Mouse (Mus musculus): ENCODE results near the gene Pbx4.

The Pbx4 gene

DNA sequence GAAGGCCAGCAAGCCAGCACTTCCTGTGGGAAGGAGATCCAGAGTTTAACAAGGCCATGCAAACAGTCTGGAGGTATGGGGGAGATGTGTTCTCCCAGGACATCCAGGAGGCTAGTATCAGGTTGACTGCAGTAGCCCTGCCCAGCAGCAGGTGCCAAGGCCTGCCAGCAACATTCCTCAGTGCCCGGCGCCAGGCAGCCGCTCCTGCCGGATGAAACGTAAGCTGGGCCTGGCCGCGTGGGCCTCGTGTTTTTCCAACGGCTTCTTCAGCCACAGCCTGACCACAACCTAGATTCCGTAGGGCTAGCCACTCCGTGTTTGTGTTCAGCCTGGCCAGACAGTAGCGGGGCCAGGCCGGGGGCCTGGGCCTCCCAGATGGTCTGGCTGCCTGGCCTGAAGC lies 42.4 kb downstream of the Pbx4 start:
- DNase-seq, result no peak

GRCm38 (mm10) chr8:69876097-69876496 lies 43.8 kb downstream of the Pbx4 start:
- DNase-seq, result no peak

DNA sequence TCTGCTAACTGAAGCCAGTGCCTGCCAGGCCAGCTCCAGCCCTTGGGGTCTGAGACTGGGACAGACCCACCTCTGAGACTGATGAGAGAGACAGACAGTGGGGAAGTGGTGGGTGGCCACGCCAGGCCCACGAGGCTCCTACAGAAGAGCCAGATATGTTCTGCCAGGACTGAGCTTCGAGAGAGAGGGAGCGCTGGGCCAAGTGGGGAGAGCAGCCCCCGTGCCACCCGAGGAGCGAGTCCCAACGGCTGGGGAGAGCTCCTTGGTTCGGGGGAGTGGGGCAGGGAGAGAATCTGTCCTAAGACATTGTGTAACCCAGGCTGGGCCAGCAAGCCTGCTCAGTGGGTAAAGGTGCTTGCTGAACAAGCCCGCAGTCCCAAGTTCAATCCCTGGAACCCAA lies 44.7 kb downstream of the Pbx4 start:
- DNase-seq, result no peak

GRCm38 (mm10) chr8:69877396-69877795 lies 45.1 kb downstream of the Pbx4 start:
- DNase-seq, result no peak

GRCm38 (mm10) chr8:69877992-69878391 lies 45.7 kb downstream of the Pbx4 start:
- no peak for DNase-seq

DNA sequence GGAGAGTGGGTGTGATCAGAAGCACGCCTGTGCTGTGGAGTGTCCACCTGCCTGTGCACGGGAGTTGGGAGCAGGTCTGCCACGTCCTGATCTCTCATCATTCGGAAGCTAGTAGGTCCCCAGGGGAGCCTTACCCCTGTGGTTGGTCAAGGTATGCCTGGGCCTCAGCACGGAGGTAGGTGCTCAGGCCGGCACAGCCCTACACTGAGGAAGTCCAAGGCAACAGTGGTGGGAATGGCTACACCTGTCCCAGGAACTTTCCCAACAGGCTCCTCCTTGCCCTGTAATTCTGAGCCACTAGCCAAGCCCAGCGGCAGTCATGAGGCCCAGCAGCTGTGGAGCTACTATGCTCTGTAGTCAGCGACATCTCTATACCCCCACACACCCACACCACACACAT lies 47.4 kb downstream of the Pbx4 start:
- no peak for DNase-seq

DNA sequence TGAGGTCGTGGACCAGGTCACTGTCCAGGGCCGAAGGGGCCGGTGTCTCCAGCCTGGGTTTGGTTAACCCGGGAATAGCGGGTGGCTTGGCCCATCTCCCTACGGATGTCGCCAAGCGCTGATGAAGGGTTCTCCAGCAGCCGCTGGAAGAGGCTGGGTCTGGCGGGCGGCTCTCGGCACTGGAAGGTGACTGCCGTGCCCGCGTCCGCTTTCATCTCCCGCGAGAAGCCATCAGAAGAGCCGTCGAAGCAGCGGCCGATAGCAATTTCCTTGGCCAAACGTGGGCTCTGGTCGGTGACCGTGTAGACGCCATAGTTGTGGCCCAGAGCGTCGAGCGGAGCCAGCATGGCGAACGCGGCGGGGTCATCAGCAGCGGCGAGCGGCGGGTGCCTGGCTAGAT lies 48.5 kb downstream of the Pbx4 start:
- no peak for DNase-seq

DNA sequence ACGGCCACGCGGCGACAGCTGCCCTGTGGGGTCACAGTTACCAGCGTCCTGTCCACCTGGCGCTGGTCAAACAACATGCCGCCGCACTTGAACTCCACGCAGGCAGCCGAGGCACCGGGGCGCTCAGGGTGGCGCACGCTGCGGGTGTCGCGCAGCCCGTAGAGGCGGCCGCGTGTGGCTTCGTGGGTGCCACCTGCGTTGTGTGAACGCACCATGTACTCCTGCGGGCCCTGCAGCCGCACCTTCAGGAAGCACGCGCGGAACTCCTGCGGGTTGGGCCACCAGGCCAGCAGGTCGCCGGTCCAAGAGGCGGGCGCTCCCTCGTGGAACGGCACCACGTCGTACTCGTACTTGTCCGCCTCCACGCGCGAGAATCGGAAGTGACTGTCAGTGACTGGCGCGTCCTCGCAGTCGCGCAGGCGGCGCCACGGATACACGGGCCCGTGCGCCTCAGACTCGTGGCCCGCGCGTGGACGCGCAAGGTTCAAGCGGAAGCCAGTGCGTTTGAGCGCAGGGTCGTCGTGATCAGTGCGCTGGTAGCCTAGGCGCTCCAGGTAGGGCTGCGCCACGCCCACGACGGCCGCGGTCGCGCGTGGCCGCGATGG lies 49.1 kb downstream of the Pbx4 start:
- no peak for DNase-seq

DNA sequence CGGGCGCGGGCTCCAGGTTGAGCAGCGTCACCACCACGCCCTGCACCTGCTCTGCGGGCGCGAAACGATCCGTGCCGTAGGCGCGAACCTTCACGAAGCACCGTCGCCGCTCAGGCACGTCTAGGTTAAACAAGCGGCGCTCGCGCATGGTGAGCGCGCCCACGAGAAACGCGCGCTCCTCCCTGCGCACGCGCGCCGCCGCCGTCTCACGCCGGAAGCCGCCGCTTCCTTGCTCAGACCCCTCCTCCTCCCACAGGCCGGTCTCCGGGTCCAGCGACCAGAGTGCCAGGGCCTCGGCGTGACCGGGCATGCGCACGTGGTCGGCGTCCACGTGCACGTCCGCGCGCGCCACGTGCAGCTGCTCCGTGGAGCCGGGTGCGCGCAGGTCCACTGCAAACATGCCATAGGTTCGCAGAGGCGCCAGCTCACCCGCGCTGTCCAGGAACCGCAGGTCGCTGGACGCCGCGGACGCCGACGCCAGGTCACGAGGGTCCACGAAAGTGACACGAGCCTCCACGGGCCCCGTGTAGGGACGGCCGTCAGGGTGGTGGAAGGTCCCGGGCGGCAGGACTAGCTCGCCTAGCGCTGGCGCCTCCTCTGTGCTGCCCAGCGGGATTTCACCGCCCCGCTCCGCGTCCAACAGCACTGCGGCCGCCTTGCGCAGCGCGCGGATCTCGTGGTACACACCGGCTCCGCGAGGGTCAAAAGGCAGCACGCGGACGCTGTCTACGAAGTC lies 49.9 kb downstream of the Pbx4 start:
- DNase-seq, result no peak

- DNase-seq, result no peak
Measured at GRCm38 (mm10) chr8:69882833-69883600, 50.7 kb downstream of the Pbx4 start.

DNA sequence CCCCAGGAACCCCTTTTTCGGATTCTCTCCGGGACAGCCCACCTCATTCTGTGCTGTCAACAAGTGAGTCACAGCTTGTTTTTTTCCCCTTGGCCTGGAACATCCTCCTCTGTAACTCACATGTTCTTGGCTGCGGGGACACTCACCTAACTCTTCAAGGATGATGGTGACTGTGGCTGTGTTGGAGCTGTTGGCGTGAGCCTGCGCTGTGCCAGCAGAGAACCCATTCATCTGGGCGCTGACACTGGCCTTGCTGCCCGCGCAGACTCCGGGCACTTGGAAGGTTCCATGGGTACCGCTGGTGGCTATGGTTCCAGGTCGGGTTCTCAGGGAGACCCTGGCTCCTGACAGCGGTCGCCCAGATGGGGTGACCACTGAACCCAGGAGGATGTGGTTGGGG lies 51.9 kb downstream of the Pbx4 start:
- no peak for DNase-seq

DNA sequence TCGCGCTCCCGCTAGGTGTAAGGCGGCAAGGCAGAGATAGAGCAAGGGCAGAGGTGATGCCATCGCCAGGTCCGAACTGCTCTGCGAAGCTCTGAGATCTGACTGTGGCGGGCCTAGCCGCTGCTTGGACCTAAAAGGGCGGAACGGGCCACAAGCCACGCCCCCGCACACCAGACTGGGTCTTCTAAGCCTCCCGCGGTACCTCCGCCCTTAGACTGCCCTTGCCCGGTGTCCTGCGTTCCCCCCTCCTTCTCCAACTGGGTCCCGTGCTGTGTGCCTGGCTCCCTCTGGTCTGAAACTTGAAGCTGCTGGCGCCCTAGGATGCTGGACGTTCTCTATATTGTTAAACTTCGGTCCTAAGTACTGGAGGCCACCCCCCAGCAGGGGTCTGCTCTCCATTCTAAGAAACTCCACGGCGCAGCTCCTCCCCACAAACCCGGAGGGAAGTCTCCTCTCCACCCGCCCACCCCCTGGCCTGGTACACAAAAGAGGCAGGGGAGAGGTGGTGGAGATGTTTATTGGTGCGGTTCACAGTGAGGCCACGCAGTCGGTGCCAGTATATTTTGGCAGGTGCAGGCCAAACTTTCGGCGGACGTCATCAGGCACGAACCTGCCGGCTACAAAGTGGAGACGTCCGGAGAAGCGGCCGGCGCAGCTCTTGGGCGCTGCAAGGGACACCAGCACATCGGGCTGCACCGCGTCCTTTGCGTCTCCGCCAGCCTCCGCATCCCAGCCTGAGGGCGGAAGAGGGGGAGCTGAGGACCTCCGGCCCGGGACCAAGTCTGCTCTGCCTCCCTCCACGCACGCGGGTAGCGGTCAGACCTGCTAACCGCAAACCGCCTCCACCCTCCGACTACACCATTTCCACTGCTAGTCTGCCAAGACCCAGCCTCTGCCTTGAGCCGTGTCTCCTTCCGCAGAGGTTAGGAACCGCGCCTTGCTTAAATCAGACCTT lies 55.3 kb downstream of the Pbx4 start, which contains the start of gene Cilp2:
Cilp2 (minus strand) TSS at position 399 of the 955 bp plus-strand sequence.
- peak; percentile 38 to 54 for DNase-seq

DNA sequence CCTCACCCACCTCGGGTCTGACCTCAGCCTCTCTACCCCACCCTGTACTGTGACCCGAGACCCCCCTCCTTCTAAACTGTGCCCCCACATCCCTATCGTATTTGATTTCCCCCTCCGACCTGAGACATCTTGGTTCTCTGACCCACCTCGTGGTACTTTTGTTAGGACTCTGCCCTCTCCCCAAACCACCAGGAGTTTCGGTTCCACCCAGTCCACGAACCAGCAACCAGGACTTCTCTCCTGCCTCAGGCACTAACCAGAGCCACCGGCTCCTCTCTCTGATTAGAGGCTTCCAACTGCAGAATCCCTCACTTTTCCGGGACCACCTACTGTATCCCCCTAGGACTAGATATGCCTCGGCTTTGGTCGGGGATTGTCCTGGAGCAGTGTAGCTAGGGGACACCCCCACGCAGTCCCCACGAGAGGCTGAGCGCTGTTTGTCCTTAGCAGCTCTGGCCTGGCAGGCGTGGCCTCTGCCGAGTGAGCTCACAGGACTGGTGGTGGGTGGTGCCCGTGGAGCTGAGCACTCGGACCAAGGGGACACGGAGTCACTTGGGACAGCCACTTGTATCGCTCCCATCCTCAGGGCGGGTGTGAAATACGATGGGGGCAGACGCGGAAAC lies 56.1 kb downstream of the Pbx4 start:
- DNase-seq, result peak in 1 of 2 experiments; percentile 21

- DNase-seq, result no peak
Measured at GRCm38 (mm10) chr8:69888902-69889301, 56.6 kb downstream of the Pbx4 start.

DNA sequence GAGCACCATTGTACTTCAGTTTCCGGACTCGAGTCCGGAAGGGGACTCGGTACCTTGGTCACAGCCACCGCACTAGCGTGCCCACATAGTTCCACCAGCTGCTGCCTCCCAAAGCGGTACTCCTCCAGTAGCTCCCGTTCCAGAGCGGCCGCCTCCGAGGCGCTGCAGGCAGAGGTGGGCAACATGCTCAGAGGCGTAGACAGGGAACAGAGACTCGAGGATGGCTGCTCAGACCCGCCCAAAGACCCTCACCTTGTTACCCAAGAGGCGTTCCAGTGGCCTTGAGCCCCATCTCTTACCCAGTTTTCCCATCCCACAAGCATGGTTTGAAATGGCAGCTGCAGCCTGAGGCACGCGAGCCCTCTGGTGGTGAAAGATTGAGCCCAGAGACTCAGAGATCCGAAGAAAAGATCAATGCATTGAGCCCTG lies 58.5 kb downstream of the Pbx4 start:
- peak in 1 of 2 experiments; percentile 44 for DNase-seq

DNA sequence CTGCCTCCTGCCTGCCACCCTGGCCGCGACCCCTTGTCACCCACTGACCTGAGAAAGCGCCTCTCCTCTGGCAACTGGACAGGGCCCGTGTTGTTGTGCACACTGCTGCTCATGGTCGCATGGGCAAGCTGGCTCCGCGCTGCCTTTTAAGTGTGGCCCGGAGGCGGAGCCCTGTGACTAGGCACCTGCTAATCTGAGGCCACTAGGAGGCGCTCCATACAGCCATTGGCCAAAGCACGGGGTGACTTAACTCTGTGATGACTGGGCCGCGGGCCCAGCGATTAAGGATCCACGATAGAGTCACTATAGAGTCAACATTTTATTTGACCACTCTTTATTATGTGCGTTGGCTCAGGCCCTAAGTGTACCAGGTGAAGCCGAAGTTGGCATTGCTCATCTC lies 61.6 kb downstream of the Pbx4 start:
- DNase-seq, result peak in 1 of 2 experiments; percentile 34

DNA sequence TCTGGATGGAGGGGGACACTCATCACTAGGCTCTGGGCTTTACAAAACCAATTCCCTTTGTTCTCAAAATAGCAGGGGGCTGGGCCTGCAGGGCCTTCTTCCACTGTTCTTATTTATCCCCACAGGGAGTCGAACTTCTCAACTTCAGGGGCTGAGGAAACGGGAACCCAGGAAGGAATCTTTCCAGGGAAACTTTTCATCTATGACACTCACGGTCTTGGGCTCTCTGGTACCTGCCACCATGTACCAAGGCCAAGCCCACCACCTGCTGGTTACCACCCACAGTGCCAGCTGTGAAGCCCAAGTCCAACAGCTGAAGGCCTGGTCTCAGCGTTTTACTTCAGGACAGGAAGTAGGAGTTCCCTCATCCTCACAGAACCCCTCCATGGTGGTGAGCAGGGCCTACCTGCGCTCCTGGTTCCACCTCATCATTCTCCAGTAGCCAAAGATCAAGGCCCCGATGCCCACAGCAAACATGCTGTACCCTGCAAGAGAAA lies 62.6 kb downstream of the Pbx4 start:
- no peak for DNase-seq

DNA sequence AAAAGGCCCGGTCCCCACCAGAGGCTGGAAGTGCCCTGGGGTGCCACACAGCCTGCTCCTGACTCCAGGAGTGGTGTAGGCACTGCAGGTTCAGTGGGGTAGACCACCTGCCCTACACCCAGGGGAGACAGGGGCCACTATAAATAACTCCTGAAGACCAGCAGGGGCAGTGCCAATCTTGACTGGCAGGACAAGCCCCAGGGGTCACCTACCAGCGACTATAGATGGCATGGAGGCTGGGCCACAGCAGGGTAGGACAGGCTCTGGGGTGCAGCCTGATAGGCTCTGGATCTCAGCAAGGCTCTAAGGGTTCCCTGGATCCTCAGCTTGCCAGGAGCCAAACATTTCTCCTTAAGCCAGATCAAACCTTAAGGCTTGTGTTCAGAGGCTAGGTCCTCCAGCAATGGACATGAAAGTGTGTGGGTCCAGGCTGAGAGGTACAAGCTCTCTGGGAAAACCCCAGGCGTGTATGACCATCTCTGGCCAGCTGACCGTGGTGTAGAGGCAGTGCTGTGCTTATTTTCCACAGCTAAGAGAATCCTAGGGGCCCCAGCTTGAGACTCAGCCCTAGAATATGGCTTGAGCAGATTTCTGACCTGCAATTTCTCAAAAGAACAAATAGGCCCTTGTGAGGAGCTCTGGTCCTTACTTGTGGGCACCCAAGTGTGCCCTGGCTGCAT lies 63.6 kb downstream of the Pbx4 start:
- no peak for DNase-seq

GRCm38 (mm10) chr8:69897857-69898256 lies 65.6 kb downstream of the Pbx4 start:
- no peak for DNase-seq

GRCm38 (mm10) chr8:69899876-69900275 lies 67.6 kb downstream of the Pbx4 start:
- DNase-seq, result no peak

DNA sequence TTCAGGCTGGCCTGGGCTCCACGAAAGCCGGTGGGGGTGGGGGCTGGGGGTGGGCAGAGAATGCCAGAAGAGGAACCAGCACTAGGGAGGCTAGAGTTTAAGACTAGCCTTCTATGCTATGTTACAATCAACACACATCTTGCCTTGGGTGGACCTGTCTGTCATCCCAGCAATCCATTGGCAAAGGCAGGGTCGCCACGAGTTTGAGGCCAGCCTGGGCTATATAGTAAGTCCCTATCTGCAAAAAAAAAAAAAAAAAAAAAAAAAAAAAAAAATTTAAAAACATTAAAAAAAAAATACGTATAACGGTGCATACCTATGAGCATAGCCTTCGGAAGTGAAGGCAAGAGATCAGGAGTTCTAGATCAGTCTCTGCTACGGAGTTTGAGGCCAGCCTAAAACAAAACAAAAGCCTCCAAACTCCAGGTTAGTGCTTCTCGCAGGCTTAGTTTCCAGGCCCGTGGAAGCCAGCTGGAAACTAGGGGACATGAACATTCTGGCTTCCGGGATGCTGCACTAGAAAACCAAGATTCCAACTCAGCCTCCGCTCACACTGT lies 68.7 kb downstream of the Pbx4 start:
- no peak for DNase-seq
